Mouse (Mus musculus) heart, embryonic 11.5 days (tissue): ENCODE measurements around the gene Icam2. TPM values are rescaled to one million over a fixed set of nuclear protein-coding genes. Genes with fewer than 3 reads are reported as not detected.
A peak's percentile ranks its signal among the peaks of the same experiment; 100 is the strongest.

Experiments
- ATAC-seq: fragments of 200-750 bp; cut with Nextera tagmentation; replicated peaks from 2 replicates; pipeline ENCODE4 v1.8.0; 2017; ENCODE audit warnings: moderate library complexity; ENCODE audit not compliant: insufficient number of reproducible peaks, low FRiP score, low TSS enrichment
- H3K27ac ChIP-seq: fragments of 300-500 bp; sonication (generic); 2 replicates; pipeline ENCODE4 v1.5.1; 2014; ENCODE audit warnings: mild to moderate bottlenecking, low read depth, low read length
- H3K27me3 ChIP-seq: fragments of 300-500 bp; sonication (generic); 2 replicates; pipeline ENCODE4 v1.6.1; 2014; ENCODE audit warnings: mild to moderate bottlenecking, low read length, mixed read lengths; ENCODE audit not compliant: control insufficient read depth, insufficient read depth
- H3K36me3 ChIP-seq: fragments of 300-500 bp; sonication (generic); 2 replicates; pipeline ENCODE4 v1.6.1; 2014; ENCODE audit warnings: mild to moderate bottlenecking, low read length, moderate library complexity, mixed read lengths; ENCODE audit not compliant: control insufficient read depth, insufficient read depth
- H3K4me1 ChIP-seq: fragments of 300-500 bp; sonication (generic); 2 replicates; pipeline ENCODE4 v1.6.1; 2014; ENCODE audit warnings: low read length; ENCODE audit not compliant: control insufficient read depth, insufficient read depth
- H3K4me2 ChIP-seq: fragments of 300-500 bp; sonication (generic); 2 replicates; pipeline ENCODE4 v1.6.1; 2014; ENCODE audit warnings: mild to moderate bottlenecking, moderate library complexity
- H3K4me3 ChIP-seq: fragments of 300-500 bp; sonication (generic); 2 replicates; pipeline ENCODE4 v1.5.1; 2014; ENCODE audit warnings: low read depth, low read length
- H3K9ac ChIP-seq: fragments of 300-500 bp; sonication (generic); 2 replicates; pipeline ENCODE4 v1.6.1; 2014; ENCODE audit warnings: mild to moderate bottlenecking, low read depth, low read length, moderate library complexity
- H3K9me3 ChIP-seq: fragments of 300-500 bp; sonication (generic); replicated peaks from 2 replicates; pipeline ENCODE4 v1.6.1; 2016; ENCODE audit warnings: low read length; ENCODE audit not compliant: control insufficient read depth
- WGBS: fragments of 180-500 bp; shearing (Covaris S2); extraction: QIAGEN DNeasy Blood & Tissue Kit; methylation state at CpG from one replicate; pipeline ENCODE4 v1.1.7; 2014; ENCODE audit not compliant: insufficient replicate concordance; 5-methylcytosine and 5-hydroxymethylcytosine counted together
- polyA plus RNA-seq: library from polyadenylated mRNA; unstranded; fragments of >200 nt; fragmentation: Nextera tagmentation; extraction: Ambion mirVana; gene quantifications from 2 replicates; pipeline ENCODE4 v1.2.1, GENCODE M21; 2014

Icam2 gene
- polyA plus RNA-seq, 1 experiment from 2014 or later, result 76.2 TPM

DNA sequence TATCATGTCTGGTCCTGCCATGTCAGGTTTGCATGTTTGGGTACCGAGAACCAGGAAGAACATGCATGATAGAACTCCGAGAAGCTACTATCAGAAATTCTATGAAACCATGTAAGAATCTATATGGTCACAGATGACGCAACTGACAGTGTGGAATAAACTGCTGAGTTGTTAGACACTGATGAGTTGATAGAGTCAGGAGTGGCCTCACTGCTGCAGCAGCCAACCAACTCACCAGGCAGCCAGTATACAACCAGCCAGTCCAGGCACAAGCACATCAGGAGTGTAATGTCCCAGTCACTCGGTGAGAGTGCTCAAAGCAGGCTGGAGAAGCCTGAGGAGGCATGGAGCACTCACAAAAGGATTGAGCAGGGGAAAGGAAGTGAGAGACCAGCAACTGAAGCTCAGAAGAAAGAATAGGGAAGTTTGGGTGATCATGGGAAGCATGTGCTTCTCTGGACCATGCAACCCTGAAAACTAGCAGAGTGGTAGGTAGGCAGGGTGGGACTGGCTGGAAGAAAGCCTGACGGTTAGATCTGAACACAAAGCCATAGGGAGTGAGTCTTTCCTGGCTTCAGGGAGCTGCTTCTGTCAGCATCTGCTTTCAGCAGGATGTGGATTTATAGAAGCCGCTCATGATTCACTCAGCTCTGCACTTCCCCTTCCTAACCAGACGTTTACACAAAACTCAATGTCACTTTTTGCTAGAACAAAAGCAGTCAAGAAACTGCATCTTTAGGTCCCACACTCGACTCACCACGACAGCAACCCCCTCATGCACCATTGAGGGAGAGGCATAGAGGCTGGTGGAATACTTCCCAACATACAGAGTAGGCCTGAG lies 31.6 kb upstream of the Icam2 start:
- Histone ChIP-seq H3K9ac (0 out of 2 replicates have a peak overlapping the region, but pooled peaks have one; percentile 5), H3K4me1 (peaks cover 5% of the 10 kb centered on the region; the same call in 1 of the 2 replicates), H3K36me3 (no peaks in the 10 kb centered on the region), H3K4me3 (no peak overlapping the region), H3K27ac (no peak overlapping the region), H3K27me3 (no peaks in the 10 kb centered on the region), H3K4me2 (no peak overlapping the region), H3K9me3 (no peaks in the 10 kb centered on the region)
- ATAC-seq, result no peak
- WGBS, result 69% methylated on average over 9 of the region's 9 CpGs

DNA sequence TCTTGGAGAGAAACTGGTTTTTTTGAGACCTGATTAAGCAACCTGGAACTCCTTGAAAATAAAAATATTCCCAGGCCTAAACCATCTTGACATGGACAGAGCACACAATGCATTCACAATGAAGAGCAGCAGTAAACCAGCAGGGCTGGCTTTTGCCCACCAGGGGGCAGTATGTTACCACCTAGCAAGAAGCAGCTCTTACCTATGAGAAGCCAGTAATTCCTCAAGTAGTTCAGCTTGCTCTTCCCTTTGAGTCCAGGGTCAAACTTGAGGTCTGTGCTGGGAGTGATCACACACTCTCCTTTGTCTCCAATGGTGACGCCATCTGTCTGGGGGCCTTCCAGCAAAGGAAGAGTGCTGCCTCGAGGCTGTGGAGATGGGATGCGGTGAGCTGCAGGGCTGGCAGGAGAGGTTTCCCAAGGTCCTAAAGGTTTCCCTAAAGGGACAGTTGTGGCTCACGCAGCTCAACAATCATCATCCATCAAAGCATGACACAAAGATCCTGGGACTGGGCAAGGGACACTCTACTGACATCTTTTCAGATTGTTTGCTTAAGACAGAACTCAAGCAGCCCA lies 30.8 kb upstream of the Icam2 start:
- H3K9ac ChIP-seq, result no peak overlapping the region
- no peak for ATAC-seq
- no peaks in the 10 kb centered on the region for H3K27me3 ChIP-seq
- H3K36me3 ChIP-seq, result no peaks in the 10 kb centered on the region
- H3K4me1 ChIP-seq, result peaks cover 5% of the 10 kb centered on the region; the same call in 1 of the 2 replicates
- no peak overlapping the region for H3K4me3 ChIP-seq
- no peak overlapping the region for H3K27ac ChIP-seq
- no peaks in the 10 kb centered on the region for H3K9me3 ChIP-seq
- WGBS, result 36% methylated on average over 4 of the region's 4 CpGs
- H3K4me2 ChIP-seq, result no peak overlapping the region

DNA sequence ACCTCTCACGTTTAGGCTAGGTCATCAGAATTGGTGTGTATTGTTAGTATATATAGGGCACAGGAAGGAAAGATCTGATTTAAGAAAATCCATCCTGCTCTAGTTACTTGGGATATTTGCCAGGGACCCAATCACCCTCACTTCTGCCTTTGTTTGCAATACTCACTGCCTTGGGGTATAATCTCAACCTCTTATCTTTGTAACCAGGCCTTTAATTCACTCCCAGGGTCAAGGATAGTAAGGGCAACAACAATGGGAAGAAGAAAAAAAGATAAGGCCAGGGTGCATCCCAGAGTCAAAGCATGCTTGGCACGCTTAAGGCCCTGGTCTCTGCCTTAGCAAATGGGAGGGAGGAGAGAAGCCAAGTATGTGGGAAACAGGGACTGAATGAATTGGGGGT lies 30.0 kb upstream of the Icam2 start:
- Histone ChIP-seq H3K4me2 (no peak overlapping the region), H3K9ac (no peak overlapping the region), H3K27me3 (no peaks in the 10 kb centered on the region), H3K9me3 (no peaks in the 10 kb centered on the region), H3K4me3 (no peak overlapping the region), H3K4me1 (peaks cover 5% of the 10 kb centered on the region; the same call in 1 of the 2 replicates), H3K27ac (no peak overlapping the region), H3K36me3 (peaks cover 2% of the 10 kb centered on the region; the same call in 1 of the 2 replicates)
- WGBS, result 59% methylated on average over 2 of the region's 2 CpGs
- ATAC-seq, result no peak

DNA sequence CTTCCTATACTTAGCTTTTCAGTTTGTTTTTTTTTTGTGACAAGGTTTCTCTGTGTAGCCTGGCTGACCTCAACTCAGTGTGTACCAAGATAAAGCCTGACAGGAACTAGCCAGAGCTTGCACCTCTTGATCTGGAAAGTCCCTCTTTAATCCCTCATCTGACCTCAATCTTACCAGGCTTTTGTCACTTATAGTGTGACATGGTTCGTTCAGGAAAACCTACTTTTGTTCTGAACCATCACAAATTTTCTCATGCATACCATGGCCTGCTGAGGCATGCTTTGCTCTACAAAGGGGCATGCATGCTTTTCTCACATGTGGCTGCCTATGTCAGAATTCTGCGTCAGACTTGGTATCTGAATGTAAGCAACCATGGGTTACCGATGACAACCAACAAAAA lies 28.5 kb upstream of the Icam2 start:
- ATAC-seq, result no peak
- no peak overlapping the region for H3K4me2 ChIP-seq
- H3K4me3 ChIP-seq, result no peak overlapping the region
- H3K9ac ChIP-seq, result no peak overlapping the region
- peaks cover 2% of the 10 kb centered on the region; the same call in 1 of the 2 replicates for H3K36me3 ChIP-seq
- no peaks in the 10 kb centered on the region for H3K27me3 ChIP-seq
- no peak overlapping the region for H3K27ac ChIP-seq
- H3K9me3 ChIP-seq, result no peaks in the 10 kb centered on the region
- peaks cover 5% of the 10 kb centered on the region; the same call in 1 of the 2 replicates for H3K4me1 ChIP-seq
- 57% methylated on average over 3 of the region's 3 CpGs for WGBS

- 84% methylated on average over 3 of the region's 3 CpGs for WGBS
- no peak overlapping the region for H3K27ac ChIP-seq
- no peak overlapping the region for H3K9ac ChIP-seq
- no peak for ATAC-seq
- H3K36me3 ChIP-seq, result peaks cover 2% of the 10 kb centered on the region; the same call in 1 of the 2 replicates
- H3K27me3 ChIP-seq, result no peaks in the 10 kb centered on the region
- peaks cover 8% of the 10 kb centered on the region for H3K4me1 ChIP-seq
- no peaks in the 10 kb centered on the region for H3K9me3 ChIP-seq
- H3K4me3 ChIP-seq, result no peak overlapping the region
- H3K4me2 ChIP-seq, result no peak overlapping the region
Observed at GRCm38 (mm10) chr11:106412641-106413360, 24.9 kb upstream of the Icam2 start.

GRCm38 (mm10) chr11:106411157-106411556 lies 23.3 kb upstream of the Icam2 start:
- H3K9me3 ChIP-seq, result no peaks in the 10 kb centered on the region
- H3K36me3 ChIP-seq, result peaks cover 2% of the 10 kb centered on the region; the same call in 1 of the 2 replicates
- H3K27me3 ChIP-seq, result no peaks in the 10 kb centered on the region
- H3K4me2 ChIP-seq, result no peak overlapping the region
- WGBS, result 73% methylated on average over 2 of the region's 2 CpGs
- no peak overlapping the region for H3K27ac ChIP-seq
- H3K4me3 ChIP-seq, result no peak overlapping the region
- H3K9ac ChIP-seq, result no peak overlapping the region
- peaks cover 7% of the 10 kb centered on the region; the same call in 1 of the 2 replicates for H3K4me1 ChIP-seq
- no peak for ATAC-seq

DNA sequence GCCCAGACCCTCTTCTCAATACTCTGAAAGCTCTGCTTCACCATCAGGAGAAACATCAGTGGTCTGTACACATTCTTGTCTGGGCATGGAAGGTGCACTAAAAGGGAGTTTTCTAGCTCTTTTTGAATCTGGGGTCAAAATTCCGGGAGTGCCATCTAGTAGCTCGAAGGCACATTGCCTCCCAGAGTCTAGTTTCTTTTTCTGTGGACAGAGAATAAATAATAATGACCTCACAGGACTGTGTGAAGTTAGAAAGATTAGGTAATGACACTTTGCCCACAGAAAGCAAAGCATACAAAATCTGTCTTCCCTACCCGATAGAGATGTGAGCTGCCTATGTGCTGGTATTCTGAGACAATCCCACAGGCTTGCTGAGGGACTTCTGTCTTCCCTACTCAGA lies 22.6 kb upstream of the Icam2 start:
- no peak overlapping the region for H3K27ac ChIP-seq
- no peak overlapping the region for H3K4me3 ChIP-seq
- no peak for ATAC-seq
- WGBS, result 82% methylated on average over 3 of the region's 3 CpGs
- H3K4me1 ChIP-seq, result peaks cover 3% of the 10 kb centered on the region; the same call in 1 of the 2 replicates
- no peaks in the 10 kb centered on the region for H3K27me3 ChIP-seq
- H3K4me2 ChIP-seq, result no peak overlapping the region
- no peak overlapping the region for H3K9ac ChIP-seq
- H3K9me3 ChIP-seq, result no peaks in the 10 kb centered on the region
- peaks cover 2% of the 10 kb centered on the region; the same call in 1 of the 2 replicates for H3K36me3 ChIP-seq

- H3K4me3 ChIP-seq, result no peak overlapping the region
- no peak overlapping the region for H3K9ac ChIP-seq
- ATAC-seq, result no peak
- no peaks in the 10 kb centered on the region for H3K27me3 ChIP-seq
- 65% methylated on average over 4 of the region's 4 CpGs for WGBS
- no peak overlapping the region for H3K27ac ChIP-seq
- peaks cover 2% of the 10 kb centered on the region; the same call in 1 of the 2 replicates for H3K36me3 ChIP-seq
- H3K4me2 ChIP-seq, result no peak overlapping the region
- H3K4me1 ChIP-seq, result peaks cover 3% of the 10 kb centered on the region; the same call in 1 of the 2 replicates
- H3K9me3 ChIP-seq, result no peaks in the 10 kb centered on the region
Observed at GRCm38 (mm10) chr11:106410011-106410410, 22.1 kb upstream of the Icam2 start.
